43 mouse cellular contexts compared by ENCODE assay signal in the genomic region with DNA sequence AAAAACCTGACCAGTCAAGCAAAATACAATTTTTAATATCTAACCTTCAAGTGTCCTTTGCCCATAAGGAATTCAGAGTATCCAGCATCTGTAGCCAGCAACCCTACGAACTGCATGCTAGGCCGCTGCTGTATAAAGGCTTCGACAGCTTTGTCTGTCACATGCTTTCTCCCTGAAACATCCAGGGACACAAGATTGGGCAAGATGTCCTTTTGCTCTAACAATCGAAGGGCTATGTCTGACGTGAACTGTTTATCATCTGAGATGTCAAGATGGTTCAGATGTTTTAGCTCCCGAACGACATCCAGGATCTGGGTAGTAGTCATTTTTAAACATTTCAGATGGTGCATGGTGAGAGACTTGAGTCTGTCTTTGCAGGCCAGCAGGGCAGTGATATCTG. TPM values are rescaled to one million over a fixed set of nuclear protein-coding genes. Genes with fewer than 3 reads are reported as not detected.
"Had no signal": no experiment of that assay in that cellular context is flagged by ENCODE, and none has a peak within 500 bp of the region (broad histone marks: within the 10 kb centered on the region; RNA-seq: fewer than 3 reads in every experiment).

No protein-coding gene starts in this region.

- H3K4me2 ChIP-seq: heart, embryonic 11.5 days; heart, embryonic 12.5 days; heart, embryonic 13.5 days; heart, embryonic 15.5 days; hindbrain, embryonic 12.5 days; hindbrain, embryonic 13.5 days; hindbrain, embryonic 14.5 days; hindbrain, embryonic 15.5 days; intestine, embryonic 15.5 days; kidney, embryonic 15.5 days had no signal

- H3K27me3 ChIP-seq: heart, embryonic 12.5 days; heart, embryonic 13.5 days; heart, embryonic 15.5 days; hindbrain, embryonic 12.5 days; hindbrain, embryonic 13.5 days; hindbrain, embryonic 15.5 days; intestine, embryonic 15.5 days; kidney, embryonic 15.5 days had no signal

- H3K27ac ChIP-seq: heart, embryonic 10.5 days; heart, embryonic 13.5 days; heart, embryonic 15.5 days; hindbrain, embryonic 10.5 days; hindbrain, embryonic 12.5 days; hindbrain, embryonic 13.5 days; hindbrain, embryonic 14.5 days; hindbrain, embryonic 15.5 days; hindbrain, postnatal 0 days; intestine, embryonic 15.5 days; kidney, embryonic 15.5 days; kidney, postnatal 0 days; layer of hippocampus, adult 2 months had no signal

- H3K4me1 ChIP-seq: heart, embryonic 10.5 days; heart, embryonic 12.5 days; heart, embryonic 13.5 days; heart, embryonic 15.5 days; hindbrain, embryonic 10.5 days; hindbrain, embryonic 12.5 days; hindbrain, embryonic 13.5 days; hindbrain, embryonic 15.5 days; intestine, embryonic 15.5 days; kidney, embryonic 15.5 days had no signal

- H3K9me3 ChIP-seq: heart, embryonic 10.5 days; heart, embryonic 12.5 days; heart, embryonic 13.5 days; heart, embryonic 15.5 days; hindbrain, embryonic 10.5 days; hindbrain, embryonic 12.5 days; hindbrain, embryonic 13.5 days; hindbrain, embryonic 15.5 days; intestine, embryonic 15.5 days; kidney, embryonic 15.5 days had no signal

- DNase-seq: heart, postnatal 10 days; heart, postnatal 14 days; heart, postnatal 36 days; heart, postnatal 4 days; kidney, adult 11 months; kidney, adult 18-20 months; kidney, adult 2 months; kidney, adult 8-10 months; kidney, adult 9 months; kidney, postnatal 10 days; kidney, postnatal 14 days; kidney, postnatal 25 days; kidney, postnatal 36 days; kidney, postnatal 4 days; layer of hippocampus, adult 9-11 months; layer of hippocampus, postnatal 36 days had no signal

- ATAC-seq: hindbrain, embryonic 16.5 days; hindbrain, postnatal 0 days; inflammation-experienced regulatory T-cells, adult 6 months; intestine, embryonic 15.5 days; intestine, embryonic 16.5 days; intestine, postnatal 0 days had no signal

- H3K9ac ChIP-seq: heart, embryonic 12.5 days; heart, embryonic 13.5 days; heart, embryonic 15.5 days; hindbrain, embryonic 12.5 days; hindbrain, embryonic 13.5 days; hindbrain, embryonic 14.5 days; hindbrain, embryonic 15.5 days; intestine, embryonic 15.5 days; kidney, embryonic 15.5 days had no signal

- H3K4me3 ChIP-seq: heart, embryonic 10.5 days; heart, embryonic 12.5 days; heart, embryonic 13.5 days; heart, embryonic 15.5 days; hindbrain, embryonic 10.5 days; hindbrain, embryonic 12.5 days; hindbrain, embryonic 13.5 days; hindbrain, embryonic 15.5 days; intestine, embryonic 15.5 days; kidney, embryonic 15.5 days; layer of hippocampus, adult 2 months had no signal

RNA-seq across cellular contexts. Expression of a gene that starts 47.9 kb away (rescaled TPM):
- total RNA-seq: heart, postnatal 10 days; heart, postnatal 25 days; heart, postnatal 4 days; hematopoietic stem cell, adult 5-6 weeks; layer of hippocampus, adult 18-20 months; layer of hippocampus, adult 2 months; layer of hippocampus, adult 8-10 months; layer of hippocampus, postnatal 14 days; layer of hippocampus, postnatal 25 days; layer of hippocampus, postnatal 36 days had no signal
- polyA plus RNA-seq: heart, embryonic 10.5 days; heart, embryonic 11.5 days; heart, embryonic 12.5 days; heart, embryonic 14.5 days; heart, postnatal 0 days; hindbrain, embryonic 12.5 days; hindbrain, embryonic 13.5 days; hindbrain, embryonic 14.5 days; hindbrain, postnatal 0 days; inflammation-experienced regulatory T-cells, adult 6 months had no signal
